Mouse (Mus musculus): ENCODE data around the gene Srrm4.
A peak's percentile ranks its signal among the peaks of the same experiment; 100 is the strongest.

Gene Srrm4

GRCm38 (mm10) chr5:116400042-116400730, 191.4 kb downstream of the Srrm4 start:
- TF ChIP-seq CTCF (conservative IDR thresholded peaks at IDR 0.05; ENCODE audit: low read length), result no peak
- TF ChIP-seq NANOG (IDR thresholded peaks at IDR 0.05; ENCODE audit: borderline replicate concordance, low read length), result no peak
- no peak for TF ChIP-seq POU5F1 (IDR thresholded peaks at IDR 0.05; ENCODE audit: borderline replicate concordance, low read length)
- Histone ChIP-seq H3K36me3 (ENCODE audit: insufficient read depth, low read length) (no peaks in the 10 kb centered on the region), H3K9me3 (ENCODE audit: low read length) (no peaks in the 10 kb centered on the region), H3K4me1 (replicated peaks; ENCODE audit: low read depth, low read length) (peaks cover 66% of the 10 kb centered on the region), H3K27me3 (ENCODE audit: insufficient read depth, low read length) (no peaks in the 10 kb centered on the region), H3K4me3 (replicated peaks; ENCODE audit: low read length) (no peak overlapping the region)

DNA sequence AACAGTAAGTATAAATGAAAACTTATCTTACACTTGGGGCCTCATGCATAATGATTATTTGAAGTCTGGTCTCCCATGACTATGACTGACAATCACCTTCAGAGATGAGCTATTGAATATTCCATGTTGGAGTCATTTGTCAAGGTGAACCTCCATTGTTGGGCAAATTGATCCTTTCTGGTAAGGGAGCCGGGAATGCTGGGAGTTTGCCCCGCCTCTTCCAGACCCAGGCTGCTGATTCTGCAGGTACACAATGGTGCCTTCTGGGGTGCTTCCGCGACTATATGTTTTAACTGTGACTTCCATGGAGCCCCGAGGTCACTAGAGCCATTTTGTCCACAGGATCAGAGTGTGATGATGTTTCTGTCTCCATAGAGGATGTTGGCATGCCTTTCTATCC, 195.5 kb downstream of the Srrm4 start:
- Histone ChIP-seq H3K4me1 (replicated peaks; ENCODE audit: low read depth, low read length) (peaks cover 46% of the 10 kb centered on the region), H3K36me3 (ENCODE audit: insufficient read depth, low read length) (no peaks in the 10 kb centered on the region), H3K27me3 (ENCODE audit: insufficient read depth, low read length) (no peaks in the 10 kb centered on the region), H3K4me3 (replicated peaks; ENCODE audit: low read length) (peak overlapping the region; percentile 17; the same call in 1 of the 2 replicates), H3K9me3 (ENCODE audit: low read length) (no peaks in the 10 kb centered on the region)
- TF ChIP-seq NANOG (IDR thresholded peaks at IDR 0.05; ENCODE audit: borderline replicate concordance, low read length) (peak; percentile 22; the same call in 1 of the 2 replicates), POU5F1 (IDR thresholded peaks at IDR 0.05; ENCODE audit: borderline replicate concordance, low read length) (no peak), CTCF (conservative IDR thresholded peaks at IDR 0.05; ENCODE audit: low read length) (no peak)

DNA sequence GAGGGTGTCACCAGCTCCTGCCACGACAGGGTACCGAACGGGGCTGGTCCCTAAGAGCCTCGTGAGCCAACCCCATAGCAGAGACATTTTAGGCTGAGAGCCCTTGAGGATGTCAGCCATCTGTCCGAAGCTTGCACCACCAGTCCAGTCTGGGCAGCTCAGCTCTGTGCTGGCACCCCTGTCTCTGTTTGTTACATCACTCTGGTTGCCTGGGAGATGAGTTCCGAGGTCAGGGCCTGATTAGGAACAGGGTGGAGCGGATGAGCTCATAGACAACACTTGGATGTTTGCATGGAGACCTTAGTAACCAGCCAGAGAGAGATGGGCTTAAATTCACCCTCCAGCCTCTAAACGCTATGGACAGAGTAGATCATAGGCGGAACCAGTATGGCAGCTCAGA, 199.0 kb downstream of the Srrm4 start:
- Histone ChIP-seq H3K36me3 (ENCODE audit: insufficient read depth, low read length) (no peaks in the 10 kb centered on the region), H3K27me3 (ENCODE audit: insufficient read depth, low read length) (no peaks in the 10 kb centered on the region), H3K4me1 (replicated peaks; ENCODE audit: low read depth, low read length) (peaks cover 54% of the 10 kb centered on the region), H3K9me3 (ENCODE audit: low read length) (no peaks in the 10 kb centered on the region), H3K4me3 (replicated peaks; ENCODE audit: low read length) (no peak overlapping the region)
- no peak for TF ChIP-seq CTCF (conservative IDR thresholded peaks at IDR 0.05; ENCODE audit: low read length)
- no peak for TF ChIP-seq POU5F1 (IDR thresholded peaks at IDR 0.05; ENCODE audit: borderline replicate concordance, low read length)

GRCm38 (mm10) chr5:116389856-116390542, 201.6 kb downstream of the Srrm4 start:
- H3K36me3 ChIP-seq (ENCODE audit: insufficient read depth, low read length), result no peaks in the 10 kb centered on the region
- H3K9me3 ChIP-seq (ENCODE audit: low read length), result no peaks in the 10 kb centered on the region
- H3K4me1 ChIP-seq (replicated peaks; ENCODE audit: low read depth, low read length), result peaks cover 46% of the 10 kb centered on the region
- H3K27me3 ChIP-seq (ENCODE audit: insufficient read depth, low read length), result no peaks in the 10 kb centered on the region
- no peak for TF ChIP-seq POU5F1 (IDR thresholded peaks at IDR 0.05; ENCODE audit: borderline replicate concordance, low read length)
- TF ChIP-seq NANOG (IDR thresholded peaks at IDR 0.05; ENCODE audit: borderline replicate concordance, low read length), result no peak
- TF ChIP-seq CTCF (conservative IDR thresholded peaks at IDR 0.05; ENCODE audit: low read length), result no peak
- H3K4me3 ChIP-seq (replicated peaks; ENCODE audit: low read length), result no peak overlapping the region; the same call in 1 of the 2 replicates

- H3K9me3 ChIP-seq (ENCODE audit: low read length), result no peaks in the 10 kb centered on the region
- peaks cover 40% of the 10 kb centered on the region for H3K4me1 ChIP-seq (replicated peaks; ENCODE audit: low read depth, low read length)
- no peak for TF ChIP-seq CTCF (conservative IDR thresholded peaks at IDR 0.05; ENCODE audit: low read length)
- TF ChIP-seq NANOG (IDR thresholded peaks at IDR 0.05; ENCODE audit: borderline replicate concordance, low read length), result no peak
- TF ChIP-seq POU5F1 (IDR thresholded peaks at IDR 0.05; ENCODE audit: borderline replicate concordance, low read length), result no peak
- H3K4me3 ChIP-seq (replicated peaks; ENCODE audit: low read length), result no peak overlapping the region
- no peaks in the 10 kb centered on the region for H3K36me3 ChIP-seq (ENCODE audit: insufficient read depth, low read length)
- no peaks in the 10 kb centered on the region for H3K27me3 ChIP-seq (ENCODE audit: insufficient read depth, low read length)
These were observed 202.3 kb downstream of the Srrm4 start for GRCm38 (mm10) chr5:116389321-116389720.

Measured in E14TG2a.4 (cell line).